Mouse (Mus musculus): ENCODE measurements around the gene Nxph4. TPM values are rescaled to one million over a fixed set of nuclear protein-coding genes. Genes with fewer than 3 reads are reported as not detected.

The Nxph4 gene
- polyA plus RNA-seq, 1 experiment from 2014 or later, result 23.6 TPM

- Histone ChIP-seq H3K9ac (ENCODE audit: low read length) (no peak overlapping the region), H3K27me3 (ENCODE audit: control insufficient read depth, insufficient read depth, low read length) (peaks cover 41% of the 10 kb centered on the region), H3K27ac (ENCODE audit: low read depth, low read length) (no peak overlapping the region), H3K9me3 (ENCODE audit: control insufficient read depth, low read length) (no peaks in the 10 kb centered on the region), H3K4me1 (ENCODE audit: control insufficient read depth, insufficient read depth, low read length) (peaks cover 60% of the 10 kb centered on the region), H3K4me2 (no peak overlapping the region; the same call in 1 of the 2 replicates), H3K4me3 (ENCODE audit: low read depth, low read length) (no peak overlapping the region), H3K36me3 (ENCODE audit: control insufficient read depth, insufficient read depth, low read length) (peaks cover 10% of the 10 kb centered on the region)
- whole genome bisulfite sequencing, result 23% methylated on average over 9 of the region's 9 CpGs
- DNase-seq (ENCODE audit: low spot score, missing footprints) (peak; percentile 85), ATAC-seq (ENCODE audit: low FRiP score) (no peak)
Measured at GRCm38 (mm10) chr10:127515271-127515982, 18.9 kb downstream of the Nxph4 start.

- Histone ChIP-seq H3K4me2 (peak within 1 kb of the TSS; percentile 34), H3K36me3 (ENCODE audit: control insufficient read depth, insufficient read depth, low read length) (peaks cover 10% of the 10 kb centered on the region), H3K9me3 (ENCODE audit: control insufficient read depth, low read length) (no peaks in the 10 kb centered on the region), H3K27ac (ENCODE audit: low read depth, low read length) (peak within 1 kb of the TSS; percentile 64; the same call in 1 of the 2 replicates), H3K9ac (ENCODE audit: low read length) (peak within 1 kb of the TSS; percentile 45), H3K4me3 (ENCODE audit: low read depth, low read length) (no peak within 1 kb of the TSS), H3K27me3 (ENCODE audit: control insufficient read depth, insufficient read depth, low read length) (peaks cover 47% of the 10 kb centered on the region), H3K4me1 (ENCODE audit: control insufficient read depth, insufficient read depth, low read length) (peaks cover 62% of the 10 kb centered on the region)
- DNase-seq (ENCODE audit: low spot score, missing footprints), result peak; percentile 90
- ATAC-seq (ENCODE audit: low FRiP score), result no peak
- 8% methylated on average over 6 of the region's 6 CpGs for WGBS
Measured at GRCm38 (mm10) chr10:127514764-127515163, 19.6 kb downstream of the Nxph4 start, which contains the start of gene Ndufa4l2. Gene Ndufa4l2 (plus strand): TSS chr10:127514967.

- Histone ChIP-seq H3K4me1 (ENCODE audit: control insufficient read depth, insufficient read depth, low read length) (peaks cover 68% of the 10 kb centered on the region), H3K4me2 (peak overlapping the region; percentile 34), H3K27ac (ENCODE audit: low read depth, low read length) (peak overlapping the region; percentile 64; the same call in 1 of the 2 replicates), H3K4me3 (ENCODE audit: low read depth, low read length) (no peak overlapping the region), H3K36me3 (ENCODE audit: control insufficient read depth, insufficient read depth, low read length) (peaks cover 7% of the 10 kb centered on the region), H3K9me3 (ENCODE audit: control insufficient read depth, low read length) (no peaks in the 10 kb centered on the region), H3K9ac (ENCODE audit: low read length) (peak overlapping the region; percentile 45), H3K27me3 (ENCODE audit: control insufficient read depth, insufficient read depth, low read length) (peaks cover 53% of the 10 kb centered on the region)
- DNase-seq (ENCODE audit: low spot score, missing footprints) (peak; percentile 91), ATAC-seq (ENCODE audit: low FRiP score) (no peak)
- 9% methylated on average over 13 of the region's 13 CpGs for WGBS
Measured at GRCm38 (mm10) chr10:127514111-127514698, 20.2 kb downstream of the Nxph4 start.

DNA sequence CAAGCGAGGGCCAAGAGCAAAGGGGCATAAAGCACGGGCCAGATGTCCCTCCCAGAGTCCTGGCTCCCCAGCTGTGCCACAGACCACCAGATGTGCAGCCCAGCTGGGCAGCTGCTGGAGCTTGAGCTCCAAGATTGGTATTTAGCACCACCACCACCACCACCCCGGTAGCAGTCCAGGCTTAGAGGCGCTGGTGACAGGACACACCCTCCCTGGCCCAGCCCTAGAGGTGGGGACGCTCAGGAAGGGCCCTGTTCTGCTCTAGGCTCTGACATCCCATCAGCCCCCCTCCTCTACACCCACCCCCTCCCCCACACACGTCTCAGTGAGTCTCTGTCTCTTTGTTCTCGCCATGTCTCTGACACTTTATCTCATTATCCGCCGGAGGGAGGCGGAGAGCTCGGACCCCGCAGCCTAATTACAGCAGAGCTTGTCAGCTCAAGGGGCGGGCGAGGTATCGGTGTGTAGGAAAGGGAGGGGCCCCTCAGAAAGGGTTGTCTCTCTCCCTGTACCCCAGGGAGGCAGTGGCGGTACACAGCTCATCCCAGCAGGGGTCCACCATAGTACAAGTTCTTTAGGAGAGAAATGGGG lies 20.8 kb downstream of the Nxph4 start:
- Histone ChIP-seq H3K27ac (ENCODE audit: low read depth, low read length) (peak overlapping the region; percentile 64), H3K4me2 (peak overlapping the region; percentile 34), H3K9ac (ENCODE audit: low read length) (peak overlapping the region; percentile 45), H3K4me1 (ENCODE audit: control insufficient read depth, insufficient read depth, low read length) (peaks cover 69% of the 10 kb centered on the region), H3K4me3 (ENCODE audit: low read depth, low read length) (peak overlapping the region; percentile 12; the same call in 1 of the 2 replicates), H3K27me3 (ENCODE audit: control insufficient read depth, insufficient read depth, low read length) (peaks cover 54% of the 10 kb centered on the region), H3K9me3 (ENCODE audit: control insufficient read depth, low read length) (no peaks in the 10 kb centered on the region), H3K36me3 (ENCODE audit: control insufficient read depth, insufficient read depth, low read length) (peaks cover 4% of the 10 kb centered on the region)
- peak; percentile 95 for DNase-seq (ENCODE audit: low spot score, missing footprints)
- ATAC-seq (ENCODE audit: low FRiP score), result peak; percentile 20
- WGBS, result under 1% methylated on average over 15 of the region's 16 CpGs

- Histone ChIP-seq H3K4me2 (peak overlapping the region; percentile 72), H3K9me3 (ENCODE audit: control insufficient read depth, low read length) (no peaks in the 10 kb centered on the region), H3K9ac (ENCODE audit: low read length) (peak overlapping the region; percentile 62; the same call in 1 of the 2 replicates), H3K36me3 (ENCODE audit: control insufficient read depth, insufficient read depth, low read length) (peaks cover 2% of the 10 kb centered on the region), H3K27me3 (ENCODE audit: control insufficient read depth, insufficient read depth, low read length) (peaks cover 58% of the 10 kb centered on the region), H3K4me1 (ENCODE audit: control insufficient read depth, insufficient read depth, low read length) (peaks cover 75% of the 10 kb centered on the region), H3K27ac (ENCODE audit: low read depth, low read length) (peak overlapping the region; percentile 64), H3K4me3 (ENCODE audit: low read depth, low read length) (peak overlapping the region; percentile 34)
- ATAC-seq (ENCODE audit: low FRiP score) (peak; percentile 56), DNase-seq (ENCODE audit: low spot score, missing footprints) (peak; percentile 100)
- under 1% methylated on average over 27 of the region's 27 CpGs for WGBS
Measured at GRCm38 (mm10) chr10:127512813-127513212, 21.5 kb downstream of the Nxph4 start.

- H3K9ac ChIP-seq (ENCODE audit: low read length), result peak overlapping the region; percentile 62
- 4% methylated on average over 7 of the region's 7 CpGs for WGBS
- peaks cover 75% of the 10 kb centered on the region for H3K4me1 ChIP-seq (ENCODE audit: control insufficient read depth, insufficient read depth, low read length)
- H3K9me3 ChIP-seq (ENCODE audit: control insufficient read depth, low read length), result no peaks in the 10 kb centered on the region
- H3K27me3 ChIP-seq (ENCODE audit: control insufficient read depth, insufficient read depth, low read length), result peaks cover 60% of the 10 kb centered on the region
- no peak for ATAC-seq (ENCODE audit: low FRiP score)
- H3K27ac ChIP-seq (ENCODE audit: low read depth, low read length), result peak overlapping the region; percentile 62
- H3K36me3 ChIP-seq (ENCODE audit: control insufficient read depth, insufficient read depth, low read length), result no peaks in the 10 kb centered on the region
- DNase-seq (ENCODE audit: low spot score, missing footprints), result no peak
- H3K4me3 ChIP-seq (ENCODE audit: low read depth, low read length), result peak overlapping the region; percentile 34
- peak overlapping the region; percentile 72 for H3K4me2 ChIP-seq
Measured at GRCm38 (mm10) chr10:127512307-127512666, 22.1 kb downstream of the Nxph4 start.

DNA sequence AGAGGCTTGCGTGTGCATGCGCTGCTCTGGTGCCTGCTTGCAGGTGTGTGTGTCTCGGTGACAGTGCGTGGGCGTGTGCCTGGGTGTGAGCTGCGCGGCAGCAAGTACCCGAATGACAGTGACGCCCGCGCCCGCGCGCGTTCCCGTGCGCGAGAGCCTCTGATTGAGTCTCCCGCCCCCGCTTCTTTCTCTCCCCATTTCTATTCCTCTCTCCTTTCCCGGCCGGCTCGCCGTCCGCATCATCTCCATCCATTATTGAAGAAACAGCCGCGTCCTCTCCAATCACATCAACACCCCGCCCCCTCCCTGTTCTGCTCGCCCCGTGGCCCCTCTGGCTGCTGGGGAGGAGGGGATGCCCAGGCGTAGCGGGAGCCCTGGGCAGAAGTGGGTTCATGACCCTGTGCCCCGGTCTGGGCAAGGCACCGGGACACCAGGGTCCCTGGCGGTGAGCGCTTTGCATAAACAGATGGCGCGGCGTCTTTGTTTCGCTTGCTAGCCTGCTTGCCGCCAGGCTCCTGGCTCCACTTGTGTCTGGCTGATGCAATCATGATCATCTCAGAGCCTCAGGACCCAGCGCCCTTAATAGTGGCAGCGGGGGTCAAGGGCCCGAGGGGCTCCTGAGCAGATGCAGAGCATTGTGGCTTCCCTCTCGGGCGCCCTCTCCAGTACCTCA lies 22.6 kb downstream of the Nxph4 start:
- no peaks in the 10 kb centered on the region for H3K36me3 ChIP-seq (ENCODE audit: control insufficient read depth, insufficient read depth, low read length)
- peaks cover 70% of the 10 kb centered on the region for H3K4me1 ChIP-seq (ENCODE audit: control insufficient read depth, insufficient read depth, low read length)
- peak overlapping the region; percentile 62 for H3K27ac ChIP-seq (ENCODE audit: low read depth, low read length)
- ATAC-seq (ENCODE audit: low FRiP score), result peak; percentile 10
- H3K4me3 ChIP-seq (ENCODE audit: low read depth, low read length), result peak overlapping the region; percentile 34
- peak overlapping the region; percentile 62 for H3K9ac ChIP-seq (ENCODE audit: low read length)
- DNase-seq (ENCODE audit: low spot score, missing footprints), result peak; percentile 94
- H3K9me3 ChIP-seq (ENCODE audit: control insufficient read depth, low read length), result no peaks in the 10 kb centered on the region
- H3K27me3 ChIP-seq (ENCODE audit: control insufficient read depth, insufficient read depth, low read length), result peaks cover 60% of the 10 kb centered on the region
- H3K4me2 ChIP-seq, result peak overlapping the region; percentile 72
- under 1% methylated on average over 43 of the region's 46 CpGs for WGBS

DNA sequence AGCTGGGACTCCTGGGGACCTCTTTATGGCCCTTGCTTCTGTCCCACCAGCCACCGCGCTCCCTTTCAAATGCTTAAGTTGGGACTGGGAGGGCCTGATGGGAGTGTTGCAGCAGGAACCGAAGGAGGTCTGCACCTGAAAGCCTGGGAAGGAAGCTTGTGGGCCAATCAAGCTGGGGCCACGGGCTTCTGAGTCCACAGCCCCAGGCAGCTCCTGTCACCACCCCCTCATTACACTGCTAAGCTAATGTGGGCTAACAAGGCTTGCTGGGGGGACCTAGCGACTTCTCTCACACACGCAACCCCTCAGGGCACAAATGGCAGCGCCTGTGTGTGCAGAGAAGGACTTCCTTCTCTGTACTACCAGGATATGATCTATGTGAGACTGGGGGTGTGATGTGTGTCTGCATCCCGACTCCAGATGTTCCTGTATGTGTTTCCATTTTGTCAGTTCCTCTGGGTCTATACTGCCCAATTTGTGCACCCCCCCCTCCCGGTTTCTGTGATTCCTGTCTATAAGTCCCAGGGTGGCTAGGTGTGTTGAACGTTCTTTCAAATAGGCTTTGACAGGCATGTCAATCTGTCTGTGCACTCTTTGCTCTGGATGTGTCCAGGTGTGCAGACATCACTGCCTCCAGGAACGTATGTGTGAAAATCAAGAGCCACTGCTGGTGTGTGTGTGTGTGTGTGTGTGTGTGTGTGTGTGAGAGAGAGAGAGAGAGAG lies 23.3 kb downstream of the Nxph4 start:
- Histone ChIP-seq H3K36me3 (ENCODE audit: control insufficient read depth, insufficient read depth, low read length) (no peaks in the 10 kb centered on the region), H3K27me3 (ENCODE audit: control insufficient read depth, insufficient read depth, low read length) (peaks cover 60% of the 10 kb centered on the region), H3K4me1 (ENCODE audit: control insufficient read depth, insufficient read depth, low read length) (peaks cover 63% of the 10 kb centered on the region), H3K4me2 (peak overlapping the region; percentile 72), H3K9ac (ENCODE audit: low read length) (peak overlapping the region; percentile 62), H3K27ac (ENCODE audit: low read depth, low read length) (peak overlapping the region; percentile 22), H3K9me3 (ENCODE audit: control insufficient read depth, low read length) (no peaks in the 10 kb centered on the region), H3K4me3 (ENCODE audit: low read depth, low read length) (peak overlapping the region; percentile 34; the same call in 1 of the 2 replicates)
- ATAC-seq (ENCODE audit: low FRiP score) (no peak), DNase-seq (ENCODE audit: low spot score, missing footprints) (peak; percentile 89)
- WGBS, result 7% methylated on average over 11 of the region's 11 CpGs

Measured in midbrain, embryonic 11.5 days (tissue).